Mouse (Mus musculus) intestine, embryonic 14.5 days (tissue): ENCODE data around the gene 1700019D03Rik. TPM values are rescaled to one million over a fixed set of nuclear protein-coding genes. Genes with fewer than 3 reads are reported as not detected.

ENCODE experiments used
- ATAC-seq: fragments of 200-750 bp; cut with Nextera tagmentation; replicated peaks from 2 replicates; pipeline ENCODE4 v1.8.0; 2017; ENCODE audit warnings: low read depth, moderate number of reproducible peaks, moderate TSS enrichment, moderate library complexity; ENCODE audit not compliant: low FRiP score, low TSS enrichment
- DNase-seq: peaks from one replicate; pipeline ENCODE4 v3.0.0-alpha.2; 2018; ENCODE audit warnings: low spot score
- H3K27ac ChIP-seq: fragments of 300-500 bp; sonication (generic); 2 replicates; pipeline ENCODE4 v1.5.1; 2014; ENCODE audit warnings: low read depth, mild to moderate bottlenecking, control low read depth
- H3K27me3 ChIP-seq: fragments of 300-500 bp; sonication (generic); replicated peaks from 2 replicates; pipeline ENCODE4 v1.6.1; 2014; ENCODE audit warnings: low read length, control low read depth; ENCODE audit not compliant: control insufficient read depth, insufficient read depth
- H3K36me3 ChIP-seq: fragments of 300-500 bp; sonication (generic); 2 replicates; pipeline ENCODE4 v1.6.1; 2014; ENCODE audit warnings: low read length, control low read depth; ENCODE audit not compliant: control insufficient read depth, insufficient read depth
- H3K4me1 ChIP-seq: fragments of 300-500 bp; sonication (generic); replicated peaks from 2 replicates; pipeline ENCODE4 v1.6.1; 2014; ENCODE audit warnings: low read length, control low read depth, mixed read lengths; ENCODE audit not compliant: control insufficient read depth, insufficient read depth
- H3K4me2 ChIP-seq: fragments of 300-500 bp; sonication (generic); 2 replicates; pipeline ENCODE4 v1.6.1; 2014; ENCODE audit warnings: low read length
- H3K4me3 ChIP-seq: fragments of 300-500 bp; sonication (generic); 2 replicates; pipeline ENCODE4 v1.5.1; 2014; ENCODE audit warnings: low read depth, low read length, control low read depth, mixed read lengths
- H3K9ac ChIP-seq: fragments of 300-500 bp; sonication (generic); 2 replicates; pipeline ENCODE4 v1.6.1; 2014; ENCODE audit warnings: mild to moderate bottlenecking, low read length
- H3K9me3 ChIP-seq: fragments of 300-500 bp; sonication (generic); 2 replicates; pipeline ENCODE4 v1.6.1; 2016; ENCODE audit warnings: low read length, control low read depth; ENCODE audit not compliant: control insufficient read depth
- WGBS: fragments of 180-500 bp; shearing (Covaris S2); extraction: QIAGEN DNeasy Blood & Tissue Kit; methylation state at CpG from one replicate; pipeline ENCODE4 v1.1.7; 2014; 5-methylcytosine and 5-hydroxymethylcytosine counted together
- polyA plus RNA-seq: library from polyadenylated mRNA; unstranded; fragments of >200 nt; fragmentation: Nextera tagmentation; extraction: Ambion mirVana; gene quantifications from 2 replicates; pipeline ENCODE4 v1.2.1, GENCODE M21; 2014

Gene 1700019D03Rik
- polyA plus RNA-seq, 1 experiment from 2014 or later = 10.7 TPM

DNA sequence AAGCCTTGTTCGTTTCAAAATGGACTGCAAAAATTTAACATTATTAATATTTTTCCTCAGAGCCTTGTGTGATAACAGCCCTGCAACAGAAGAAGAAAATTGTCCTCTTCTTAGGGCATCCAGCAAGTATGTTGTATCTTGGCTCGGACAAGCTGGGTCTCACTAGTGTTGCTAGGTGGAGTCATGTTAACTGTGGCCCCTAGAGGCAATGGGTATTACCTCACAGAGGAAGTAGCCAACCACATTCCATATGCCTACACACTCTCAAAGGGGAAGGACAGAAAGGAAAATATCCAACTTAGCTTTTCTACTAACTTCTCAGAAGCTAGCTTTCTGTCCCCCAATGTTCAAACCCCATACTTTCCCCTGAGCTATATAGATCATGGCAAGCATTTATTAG lies 56.9 kb downstream of the 1700019D03Rik start:
- ATAC-seq = no peak
- DNase-seq = no peak
- Histone ChIP-seq H3K4me3 (no peak overlapping the region), H3K27me3 (no peaks in the 10 kb centered on the region), H3K4me2 (no peak overlapping the region), H3K27ac (no peak overlapping the region), H3K4me1 (no peaks in the 10 kb centered on the region), H3K9me3 (no peaks in the 10 kb centered on the region), H3K9ac (no peak overlapping the region), H3K36me3 (no peaks in the 10 kb centered on the region)
- WGBS = 79% methylated on average over 2 of the region's 2 CpGs

DNA sequence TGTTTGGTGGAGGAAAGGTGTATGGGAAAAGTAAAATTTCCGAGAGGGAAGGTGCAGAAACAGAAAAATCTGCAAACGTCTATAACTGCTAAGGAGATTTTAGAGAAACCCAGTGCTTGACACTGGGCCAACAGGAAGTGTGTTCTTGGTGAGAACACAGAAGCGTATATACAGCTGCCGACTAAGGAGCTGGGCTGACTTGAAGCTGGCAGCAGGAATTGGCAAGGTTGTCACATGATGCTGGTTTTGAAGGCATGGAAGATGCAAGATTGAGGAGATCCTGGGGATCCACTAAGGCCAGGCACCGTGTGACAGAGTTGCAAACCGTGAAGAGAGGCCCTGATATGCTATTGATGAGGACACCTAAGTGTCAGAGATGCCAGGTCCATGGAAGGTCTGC lies 59.8 kb downstream of the 1700019D03Rik start:
- H3K4me2 ChIP-seq = no peak overlapping the region
- no peak for DNase-seq
- H3K27me3 ChIP-seq = no peaks in the 10 kb centered on the region
- no peak overlapping the region for H3K9ac ChIP-seq
- H3K27ac ChIP-seq = no peak overlapping the region
- WGBS = 58% methylated on average over 6 of the region's 6 CpGs
- H3K9me3 ChIP-seq = no peaks in the 10 kb centered on the region
- no peak overlapping the region for H3K4me3 ChIP-seq
- no peak for ATAC-seq
- H3K4me1 ChIP-seq = no peaks in the 10 kb centered on the region
- H3K36me3 ChIP-seq = no peaks in the 10 kb centered on the region

DNA sequence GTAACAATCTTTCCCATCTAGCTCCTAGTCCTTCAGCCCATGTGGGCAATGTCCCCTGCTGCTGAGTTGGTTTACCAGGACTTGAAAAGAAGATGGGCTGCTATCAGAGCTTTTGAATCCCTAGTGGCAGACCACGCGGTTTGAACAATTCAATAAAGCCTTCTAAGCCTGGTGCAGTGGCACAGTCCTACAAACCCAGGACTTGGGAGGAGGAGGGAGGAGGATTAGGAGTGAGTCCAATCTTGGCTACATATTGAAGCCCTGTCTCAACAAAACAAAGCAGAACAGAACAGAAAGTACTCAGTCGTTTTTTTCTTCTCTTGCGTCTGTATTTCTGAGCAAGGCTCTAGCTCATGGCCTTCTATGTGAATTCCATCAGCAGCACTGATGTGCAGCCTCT lies 63.2 kb downstream of the 1700019D03Rik start:
- no peaks in the 10 kb centered on the region for H3K9me3 ChIP-seq
- H3K27me3 ChIP-seq = no peaks in the 10 kb centered on the region
- H3K36me3 ChIP-seq = no peaks in the 10 kb centered on the region
- H3K27ac ChIP-seq = no peak overlapping the region
- DNase-seq (no peak), ATAC-seq (no peak)
- H3K9ac ChIP-seq = no peak overlapping the region
- H3K4me1 ChIP-seq = 0 out of 2 replicates have a peak, but pooled peaks cover 3% of the 10 kb centered on the region
- WGBS = 62% methylated on average over 4 of the region's 4 CpGs
- no peak overlapping the region for H3K4me3 ChIP-seq
- no peak overlapping the region for H3K4me2 ChIP-seq

DNA sequence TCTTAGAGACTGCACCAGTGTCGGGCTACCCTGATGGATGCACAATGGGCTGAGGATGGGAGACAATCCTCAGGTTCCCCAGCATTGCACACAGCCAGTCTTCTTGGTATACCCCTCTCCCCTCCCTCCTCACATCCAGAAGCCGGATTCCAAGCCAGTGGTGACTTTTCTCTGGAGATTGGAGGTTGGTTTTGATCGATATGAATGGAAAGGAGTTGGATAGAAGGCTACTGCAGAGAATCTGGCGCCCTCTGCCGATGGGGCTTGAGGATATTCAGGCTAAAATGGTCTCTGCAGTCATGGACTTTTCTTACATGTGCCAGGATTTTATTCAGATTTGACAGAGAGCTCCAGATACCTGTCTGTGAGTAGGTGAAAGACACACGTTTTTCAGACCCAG lies 64.9 kb downstream of the 1700019D03Rik start:
- WGBS = 40% methylated on average over 6 of the region's 6 CpGs
- peaks cover 3% of the 10 kb centered on the region; the same call in 1 of the 2 replicates for H3K4me1 ChIP-seq
- no peak overlapping the region for H3K4me2 ChIP-seq
- H3K9me3 ChIP-seq = no peaks in the 10 kb centered on the region
- no peak for DNase-seq
- no peak overlapping the region for H3K9ac ChIP-seq
- no peaks in the 10 kb centered on the region for H3K27me3 ChIP-seq
- H3K4me3 ChIP-seq = no peak overlapping the region
- ATAC-seq = no peak
- H3K27ac ChIP-seq = no peak overlapping the region
- H3K36me3 ChIP-seq = no peaks in the 10 kb centered on the region

DNA sequence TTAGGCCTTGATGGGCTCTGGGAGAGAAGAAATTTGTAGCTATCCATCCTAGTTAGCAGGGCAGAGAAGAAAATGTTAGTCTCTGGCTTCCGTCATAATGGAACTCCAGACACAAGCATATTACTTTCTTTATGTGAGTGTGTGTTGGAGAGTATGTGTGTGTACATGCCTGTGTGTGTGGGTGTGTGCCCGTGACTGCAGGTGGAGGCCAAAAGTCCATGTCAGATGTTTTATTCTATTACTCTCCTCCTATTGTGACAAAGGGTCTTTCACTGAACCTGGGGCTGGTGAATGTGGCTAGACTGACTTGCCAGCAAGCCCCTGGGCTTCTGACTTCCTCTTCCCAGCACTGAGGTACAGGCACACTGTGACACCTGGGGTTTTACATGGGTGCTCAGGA lies 65.5 kb downstream of the 1700019D03Rik start:
- ATAC-seq (no peak), DNase-seq (no peak)
- H3K4me2 ChIP-seq = no peak overlapping the region
- H3K4me1 ChIP-seq = peaks cover 3% of the 10 kb centered on the region; the same call in 1 of the 2 replicates
- no peaks in the 10 kb centered on the region for H3K9me3 ChIP-seq
- no peaks in the 10 kb centered on the region for H3K36me3 ChIP-seq
- H3K27me3 ChIP-seq = no peaks in the 10 kb centered on the region
- no peak overlapping the region for H3K27ac ChIP-seq
- H3K9ac ChIP-seq = no peak overlapping the region
- 62% methylated on average over 2 of the region's 2 CpGs for WGBS
- H3K4me3 ChIP-seq = no peak overlapping the region

DNA sequence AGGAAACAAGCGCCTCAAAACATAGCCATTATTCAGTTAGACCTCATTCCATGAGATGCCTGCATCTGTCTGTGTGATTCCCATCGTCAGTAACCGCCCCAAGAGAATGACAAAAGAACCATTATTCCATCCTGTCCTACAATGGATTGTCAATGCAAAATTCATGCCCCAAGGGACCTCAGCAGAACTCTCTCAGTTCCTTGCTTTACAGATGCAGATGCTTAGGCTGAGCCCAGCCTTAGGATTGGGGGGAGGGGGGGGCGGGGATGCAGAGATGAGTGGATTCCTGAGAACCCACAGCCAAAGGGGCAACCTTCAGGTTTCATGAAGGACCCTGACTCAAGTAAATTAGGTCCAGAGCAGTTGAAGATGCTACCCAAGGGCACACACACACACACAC lies 66.4 kb downstream of the 1700019D03Rik start:
- no peak overlapping the region for H3K9ac ChIP-seq
- no peak overlapping the region for H3K4me3 ChIP-seq
- no peak overlapping the region for H3K27ac ChIP-seq
- DNase-seq (no peak), ATAC-seq (no peak)
- 27% methylated on average over 4 of the region's 4 CpGs for WGBS
- H3K9me3 ChIP-seq = no peaks in the 10 kb centered on the region
- H3K4me1 ChIP-seq = peaks cover 3% of the 10 kb centered on the region; the same call in 1 of the 2 replicates
- no peaks in the 10 kb centered on the region for H3K36me3 ChIP-seq
- H3K27me3 ChIP-seq = no peaks in the 10 kb centered on the region
- peak overlapping the region; percentile 85 for H3K4me2 ChIP-seq

DNA sequence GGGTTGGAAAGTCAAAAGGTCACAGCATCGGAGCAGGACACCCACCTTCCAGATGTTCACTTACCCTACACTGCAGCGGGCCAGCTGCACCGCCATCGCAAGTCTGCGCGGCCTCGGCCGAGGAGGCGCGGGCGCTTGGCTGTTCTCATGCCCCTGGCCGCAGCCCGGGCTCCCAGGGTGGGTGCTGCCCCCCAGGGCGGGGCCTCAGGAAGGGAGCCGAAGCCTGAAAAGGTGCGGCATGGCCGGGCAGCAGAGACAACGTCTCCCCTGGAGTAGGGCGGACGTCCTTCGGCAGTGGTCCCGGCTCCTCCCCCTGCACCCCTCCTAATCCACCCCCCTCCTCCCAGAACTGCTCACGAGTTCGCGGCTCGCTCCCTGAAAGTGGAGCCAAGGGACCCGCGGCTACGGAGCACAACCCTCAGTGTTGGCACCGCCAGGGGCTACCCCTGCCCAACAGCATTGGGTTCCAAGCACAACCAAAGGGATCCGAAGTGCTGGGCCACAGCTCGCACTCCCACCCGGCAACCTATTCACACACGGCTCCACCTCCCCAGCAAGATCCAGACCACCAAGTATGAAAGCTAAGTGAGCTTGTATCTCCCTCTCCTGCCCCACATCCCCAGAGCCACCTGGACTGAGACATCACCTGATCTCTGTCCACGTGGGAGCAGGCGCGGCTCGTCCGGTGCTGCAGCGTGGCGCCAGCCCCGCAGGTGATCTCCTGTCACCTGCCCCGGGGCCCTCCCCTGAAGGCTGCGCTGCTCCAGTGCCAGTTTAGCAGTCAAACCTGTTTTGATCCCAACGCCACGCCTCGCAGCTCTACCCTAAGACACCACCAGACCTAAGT lies 67.2 kb downstream of the 1700019D03Rik start:
- H3K27me3 ChIP-seq = no peaks in the 10 kb centered on the region
- under 1% methylated on average over 47 of the region's 47 CpGs for WGBS
- H3K27ac ChIP-seq = no peak overlapping the region
- ATAC-seq (peak; percentile 88), DNase-seq (peak; percentile 75)
- peak overlapping the region; percentile 44 for H3K4me3 ChIP-seq
- H3K4me1 ChIP-seq = peaks cover 3% of the 10 kb centered on the region; the same call in 1 of the 2 replicates
- H3K9ac ChIP-seq = peak overlapping the region; percentile 43
- H3K36me3 ChIP-seq = no peaks in the 10 kb centered on the region
- H3K9me3 ChIP-seq = no peaks in the 10 kb centered on the region
- H3K4me2 ChIP-seq = peak overlapping the region; percentile 85

DNA sequence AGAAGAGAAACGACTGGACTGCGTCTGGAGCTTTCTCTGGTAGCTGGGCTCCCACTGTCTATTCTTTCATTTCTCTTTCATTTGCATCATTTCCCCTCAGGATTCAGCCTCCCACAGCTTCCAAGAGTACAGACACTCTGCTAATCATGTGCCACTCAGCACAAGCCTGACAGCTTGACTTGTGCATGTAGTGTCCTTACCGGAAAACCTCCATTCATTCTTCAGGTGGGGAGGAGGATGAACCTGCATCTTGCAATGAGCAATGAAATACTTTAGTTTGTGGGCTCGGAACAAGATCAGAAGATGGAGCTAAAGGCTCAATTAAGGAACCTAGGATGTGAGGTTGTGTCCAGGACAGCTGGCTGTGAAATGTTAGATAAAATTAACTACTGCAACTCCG lies 67.8 kb downstream of the 1700019D03Rik start:
- Histone ChIP-seq H3K4me3 (peak overlapping the region; percentile 44), H3K27ac (no peak overlapping the region), H3K4me2 (peak overlapping the region; percentile 85), H3K4me1 (peaks cover 3% of the 10 kb centered on the region; the same call in 1 of the 2 replicates), H3K27me3 (no peaks in the 10 kb centered on the region), H3K9me3 (no peaks in the 10 kb centered on the region), H3K36me3 (no peaks in the 10 kb centered on the region), H3K9ac (peak overlapping the region; percentile 43; the same call in 1 of the 2 replicates)
- peak; percentile 58 for DNase-seq
- 4% methylated on average over 5 of the region's 5 CpGs for WGBS
- ATAC-seq = no peak
